Mouse (Mus musculus) adrenal gland, postnatal 36 days (tissue): ENCODE measurements around the gene Myadm. TPM values are rescaled to one million over a fixed set of nuclear protein-coding genes. Genes with fewer than 3 reads are reported as not detected.

Experiments
- total RNA-seq, 2 experiments: library from RNA; stranded (reverse); gene quantifications; 2 replicates each; pipeline ENCODE4 v1.2.3; 2021

Myadm gene
- total RNA-seq, 2 experiments from 2014 or later: 67.8 to 81.2 TPM

Other genes starting within 250 kb of the Myadm start
- gene AU018091, start 119.9 kb upstream of the Myadm start, total RNA-seq: not detected
- gene Nlrp12, start 39.3 kb upstream of the Myadm start, total RNA-seq: under 1 TPM in 1 of 2 experiments, not detected in 1; 0.07 TPM
- under 1 TPM; 0.56 to 0.89 TPM for gene Prkcg, start 99 bp downstream of the Myadm start, total RNA-seq
- 1 to 10 TPM; 7.0 to 8.0 TPM for gene Cacng7, start 43.9 kb downstream of the Myadm start, total RNA-seq
- 1 to 10 TPM; 2.0 to 5.1 TPM for gene Cacng8, start 101.6 kb downstream of the Myadm start, total RNA-seq
- gene Cacng6, start 135.1 kb downstream of the Myadm start, total RNA-seq: not detected
- 1 to 10 TPM; 1.2 to 1.8 TPM for gene Tarm1, start 213.5 kb downstream of the Myadm start, total RNA-seq